Mouse (Mus musculus): ENCODE measurements around the gene Shisa5.

DNA sequence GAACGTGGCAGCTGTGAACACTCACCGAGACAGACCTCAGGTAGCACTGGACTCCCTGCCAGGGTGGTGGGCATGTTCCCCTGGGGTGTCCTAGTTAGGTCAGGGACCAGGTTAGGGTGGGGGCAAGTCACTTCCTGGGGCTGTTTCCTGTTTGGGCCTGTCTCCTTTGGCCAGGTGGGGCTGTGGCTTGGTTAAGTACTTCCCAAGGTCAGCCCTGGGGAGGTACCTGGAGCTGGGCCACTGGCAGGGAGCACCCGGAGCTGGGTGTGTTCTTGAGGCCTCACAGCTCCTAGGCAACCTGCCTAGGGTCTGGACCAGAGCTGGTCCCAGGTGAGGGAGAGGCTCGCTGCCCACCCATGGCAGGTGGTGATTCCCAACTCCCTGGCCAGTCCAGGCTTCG lies 9.4 kb upstream of the Shisa5 start:
- no peak for TF ChIP-seq POLR2A (IDR thresholded peaks at IDR 0.05; ENCODE audit: low read depth, low read length)
- TF ChIP-seq CTCF (IDR thresholded peaks at IDR 0.05; ENCODE audit: extremely low read depth, insufficient read length, insufficient replicate concordance, low read depth, low read length), result no peak
